Mouse (Mus musculus): Measurements from ENCODE around the gene Tmem87b.

Gene Tmem87b

GRCm38 (mm10) chr2:128818956-128819643, 1.2 kb downstream of the Tmem87b start:
- no peak for DNase-seq (ENCODE audit: low spot score)

- no peak for DNase-seq (ENCODE audit: low spot score)
Observed at GRCm38 (mm10) chr2:128820631-128821030, 2.7 kb downstream of the Tmem87b start.

GRCm38 (mm10) chr2:128823893-128824292, 6.0 kb downstream of the Tmem87b start:
- no peak for DNase-seq (ENCODE audit: low spot score)

GRCm38 (mm10) chr2:128827787-128828186, 9.9 kb downstream of the Tmem87b start:
- no peak for DNase-seq (ENCODE audit: low spot score)

GRCm38 (mm10) chr2:128832611-128833010, 14.7 kb downstream of the Tmem87b start:
- DNase-seq (ENCODE audit: low spot score): no peak

GRCm38 (mm10) chr2:128833035-128833434, 15.1 kb downstream of the Tmem87b start:
- no peak for DNase-seq (ENCODE audit: low spot score)

GRCm38 (mm10) chr2:128833435-128833834, 15.5 kb downstream of the Tmem87b start:
- no peak for DNase-seq (ENCODE audit: low spot score)

- DNase-seq (ENCODE audit: low spot score): no peak
Observed at GRCm38 (mm10) chr2:128837531-128837930, 19.6 kb downstream of the Tmem87b start.

GRCm38 (mm10) chr2:128838611-128839010, 20.7 kb downstream of the Tmem87b start:
- no peak for DNase-seq (ENCODE audit: low spot score)

- DNase-seq (ENCODE audit: low spot score): no peak
Observed at GRCm38 (mm10) chr2:128839501-128839900, 21.6 kb downstream of the Tmem87b start.

- no peak for DNase-seq (ENCODE audit: low spot score)
Observed at GRCm38 (mm10) chr2:128842437-128842836, 24.5 kb downstream of the Tmem87b start.

GRCm38 (mm10) chr2:128850036-128850435, 32.1 kb downstream of the Tmem87b start:
- DNase-seq (ENCODE audit: low spot score): no peak

GRCm38 (mm10) chr2:128856673-128857072, 38.8 kb downstream of the Tmem87b start:
- DNase-seq (ENCODE audit: low spot score): no peak

- DNase-seq (ENCODE audit: low spot score): no peak
Observed at GRCm38 (mm10) chr2:128858962-128859361, 41.0 kb downstream of the Tmem87b start.

GRCm38 (mm10) chr2:128859861-128860260, 41.9 kb downstream of the Tmem87b start:
- DNase-seq (ENCODE audit: low spot score): no peak

- peak; percentile 62 for DNase-seq (ENCODE audit: low spot score)
Observed at GRCm38 (mm10) chr2:128862636-128863035, 44.7 kb downstream of the Tmem87b start, which contains the start of gene Fbln7. Fbln7 (plus strand) TSS chr2:128862981.

GRCm38 (mm10) chr2:128863777-128864331, 45.9 kb downstream of the Tmem87b start:
- peak; percentile 37 for DNase-seq (ENCODE audit: low spot score)

- no peak for DNase-seq (ENCODE audit: low spot score)
Observed at GRCm38 (mm10) chr2:128865061-128865460, 47.1 kb downstream of the Tmem87b start.

- no peak for DNase-seq (ENCODE audit: low spot score)
Observed at GRCm38 (mm10) chr2:128871656-128872055, 53.7 kb downstream of the Tmem87b start.

GRCm38 (mm10) chr2:128872256-128872655, 54.3 kb downstream of the Tmem87b start:
- DNase-seq (ENCODE audit: low spot score): peak; percentile 44

- DNase-seq (ENCODE audit: low spot score): no peak
Observed at GRCm38 (mm10) chr2:128875526-128875925, 57.6 kb downstream of the Tmem87b start.

GRCm38 (mm10) chr2:128881236-128881635, 63.3 kb downstream of the Tmem87b start:
- no peak for DNase-seq (ENCODE audit: low spot score)

- DNase-seq (ENCODE audit: low spot score): no peak
Observed at GRCm38 (mm10) chr2:128885225-128885811, 67.4 kb downstream of the Tmem87b start.

Data from testis, postnatal 14 days (tissue).